Mouse (Mus musculus) stomach, postnatal 0 days (tissue): ENCODE results near the gene Adgrf5.

Experiments used
- CTCF ChIP-seq: IDR thresholded peaks from 2 replicates; pipeline ENCODE4 v1.5.1; 2016; ENCODE audit warnings: antibody characterized with exemption, low read depth, mild to moderate bottlenecking, moderate library complexity
- EP300 ChIP-seq: optimal IDR thresholded peaks from 2 replicates; pipeline ENCODE3; 2016; ENCODE audit warnings: antibody characterized with exemption

DNA sequence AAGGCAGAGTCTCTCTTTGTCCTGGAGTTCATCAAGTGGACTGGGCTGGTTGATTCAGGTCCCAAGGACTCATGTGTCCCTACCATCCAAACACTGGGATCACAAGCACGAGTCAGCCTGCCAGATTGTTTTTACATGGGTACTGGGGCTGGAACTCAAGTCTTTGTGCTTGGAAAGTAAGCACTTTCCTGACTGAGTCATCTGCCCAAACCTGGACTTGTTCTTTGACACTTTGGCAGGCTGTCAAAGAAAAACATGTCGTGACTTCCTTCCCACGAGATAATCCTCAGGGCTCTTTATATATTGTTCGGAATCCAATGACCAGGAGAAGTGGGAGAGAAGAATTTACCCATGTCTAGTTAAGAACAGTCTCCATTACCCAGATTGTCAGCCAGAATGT is 137.3 kb downstream of the Adgrf5 start:
- no peak for TF ChIP-seq CTCF
- no peak for TF ChIP-seq EP300
